Mouse (Mus musculus) forebrain, embryonic 11.5 days (tissue): Measurements from ENCODE around the gene Shroom2. TPM values are rescaled to one million over a fixed set of nuclear protein-coding genes. Genes with fewer than 3 reads are reported as not detected.

Source experiments
- ATAC-seq: fragments of 200-750 bp; cut with Nextera tagmentation; replicated peaks from 2 replicates; pipeline ENCODE4 v1.8.0; 2017; ENCODE audit warnings: moderate TSS enrichment; ENCODE audit not compliant: low FRiP score
- DNase-seq: peaks from one replicate; pipeline ENCODE4 v3.0.0-alpha.2; 2017; ENCODE audit warnings: low spot score
- H3K27ac ChIP-seq: fragments of 300-500 bp; sonication (generic); 2 replicates; pipeline ENCODE4 v1.5.1; 2014; ENCODE audit warnings: low read depth, low read length
- H3K27me3 ChIP-seq: fragments of 300-500 bp; sonication (generic); 2 replicates; pipeline ENCODE4 v1.6.1; 2014; ENCODE audit warnings: mild to moderate bottlenecking, low read length, mixed read lengths; ENCODE audit not compliant: control insufficient read depth, insufficient read depth
- H3K36me3 ChIP-seq: fragments of 300-500 bp; sonication (generic); 2 replicates; pipeline ENCODE4 v1.6.1; 2014; ENCODE audit warnings: mild to moderate bottlenecking, low read length, moderate library complexity, mixed read lengths; ENCODE audit not compliant: control insufficient read depth, insufficient read depth
- H3K4me1 ChIP-seq: fragments of 300-500 bp; sonication (generic); replicated peaks from 2 replicates; pipeline ENCODE4 v1.6.1; 2014; ENCODE audit warnings: low read length, mixed read lengths; ENCODE audit not compliant: control insufficient read depth, insufficient read depth
- H3K4me2 ChIP-seq: fragments of 300-500 bp; sonication (generic); 2 replicates; pipeline ENCODE4 v1.6.1; 2014; ENCODE audit warnings: low read depth, mild to moderate bottlenecking, low read length, moderate library complexity, mixed read lengths; ENCODE audit not compliant: severe bottlenecking
- H3K4me3 ChIP-seq: fragments of 300-500 bp; sonication (generic); 2 replicates; pipeline ENCODE4 v1.5.1; 2014; ENCODE audit warnings: low read depth, low read length
- H3K9ac ChIP-seq: fragments of 300-500 bp; sonication (generic); 2 replicates; pipeline ENCODE4 v1.6.1; 2014; ENCODE audit warnings: low read length
- H3K9me3 ChIP-seq: fragments of 300-500 bp; sonication (generic); 2 replicates; pipeline ENCODE4 v1.6.1; 2016; ENCODE audit warnings: low read length, mixed read lengths; ENCODE audit not compliant: control insufficient read depth
- WGBS: fragments of 180-500 bp; shearing (Covaris S2); extraction: QIAGEN DNeasy Blood & Tissue Kit; methylation state at CpG from one replicate; pipeline ENCODE4 v1.1.7; 2014; 5-methylcytosine and 5-hydroxymethylcytosine counted together
- polyA plus RNA-seq: library from polyadenylated mRNA; unstranded; fragments of >200 nt; fragmentation: Nextera tagmentation; extraction: Ambion mirVana; gene quantifications from 2 replicates; pipeline ENCODE4 v1.2.1, GENCODE M21; 2014

Shroom2 gene
- polyA plus RNA-seq, 1 experiment from 2014 or later, result 12.3 TPM

DNA sequence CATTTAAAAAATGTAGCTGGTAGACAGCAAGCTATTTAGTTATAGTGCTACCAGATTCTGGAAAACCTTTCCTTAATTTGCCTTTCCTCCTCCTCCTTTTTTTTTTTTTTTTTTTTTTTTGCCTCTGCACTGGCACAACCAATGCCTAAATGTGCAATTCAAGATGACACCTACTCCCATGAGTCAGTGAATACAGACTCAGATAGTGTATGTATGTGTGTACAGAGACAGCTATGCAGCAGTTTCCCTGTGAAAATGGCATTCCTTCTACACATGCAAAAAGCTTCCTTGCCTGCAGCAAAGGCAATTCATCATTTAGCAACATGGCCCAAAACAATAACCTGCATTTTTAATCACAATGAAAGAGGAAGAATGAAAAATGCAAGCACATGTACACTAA, 126.1 kb downstream of the Shroom2 start:
- Histone ChIP-seq H3K36me3 (no peaks in the 10 kb centered on the region), H3K4me1 (peaks cover 3% of the 10 kb centered on the region; the same call in 1 of the 2 replicates), H3K27ac (no peak overlapping the region), H3K4me2 (no peak overlapping the region), H3K4me3 (no peak overlapping the region), H3K9ac (no peak overlapping the region), H3K27me3 (peaks cover 10% of the 10 kb centered on the region; the same call in 1 of the 2 replicates), H3K9me3 (no peaks in the 10 kb centered on the region)
- ATAC-seq (no peak), DNase-seq (no peak)

DNA sequence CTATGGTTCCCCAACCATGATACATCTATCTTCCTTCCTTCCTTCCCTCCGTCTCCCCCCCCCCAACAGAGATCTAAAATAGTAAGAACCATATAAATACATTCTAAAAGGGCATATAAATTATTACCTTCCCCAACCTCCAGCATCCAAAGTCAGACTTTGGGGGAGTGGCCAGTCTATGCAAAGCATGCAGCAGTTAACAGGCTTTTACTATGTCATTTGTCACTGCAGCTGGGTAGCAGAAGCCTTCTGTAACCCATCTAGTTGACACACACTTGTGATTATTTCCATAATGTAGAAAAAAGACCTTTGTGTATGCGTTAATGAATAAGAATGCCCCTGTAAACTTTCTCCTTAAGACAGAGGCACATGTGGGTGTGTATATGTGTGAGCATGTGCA, 126.6 kb downstream of the Shroom2 start:
- no peak overlapping the region for H3K27ac ChIP-seq
- peaks cover 3% of the 10 kb centered on the region; the same call in 1 of the 2 replicates for H3K4me1 ChIP-seq
- H3K27me3 ChIP-seq, result peaks cover 7% of the 10 kb centered on the region; the same call in 1 of the 2 replicates
- H3K4me3 ChIP-seq, result no peak overlapping the region
- H3K4me2 ChIP-seq, result no peak overlapping the region
- ATAC-seq (no peak), DNase-seq (no peak)
- no peaks in the 10 kb centered on the region for H3K9me3 ChIP-seq
- WGBS, result 76% methylated on average over 2 of the region's 2 CpGs
- H3K9ac ChIP-seq, result no peak overlapping the region
- no peaks in the 10 kb centered on the region for H3K36me3 ChIP-seq

DNA sequence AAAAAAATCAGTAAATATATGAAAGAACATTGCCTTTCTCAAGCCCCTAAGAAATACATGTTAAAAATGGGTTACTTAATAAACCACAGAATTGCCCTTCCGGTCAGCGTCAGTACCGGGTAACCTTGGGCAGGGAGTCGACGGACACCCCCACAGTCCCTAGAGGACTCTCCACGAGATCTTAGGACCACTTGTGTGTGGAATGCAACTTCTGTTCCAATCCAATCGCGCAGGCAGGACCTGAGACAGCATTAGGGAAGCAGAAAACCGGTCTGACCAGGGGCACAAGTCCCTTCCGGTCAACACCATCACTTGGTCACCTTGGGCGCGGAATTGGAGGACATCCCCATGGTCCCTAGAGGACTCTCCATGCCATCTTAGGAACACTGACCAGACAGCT, 133.9 kb downstream of the Shroom2 start:
- Histone ChIP-seq H3K9ac (no peak overlapping the region), H3K27ac (no peak overlapping the region), H3K27me3 (no peaks in the 10 kb centered on the region; the same call in 1 of the 2 replicates), H3K4me3 (no peak overlapping the region), H3K4me1 (no peaks in the 10 kb centered on the region), H3K9me3 (no peaks in the 10 kb centered on the region), H3K36me3 (no peaks in the 10 kb centered on the region), H3K4me2 (no peak overlapping the region)
- no peak for ATAC-seq
- DNase-seq, result no peak
- WGBS, result 89% methylated on average over 12 of the region's 12 CpGs

DNA sequence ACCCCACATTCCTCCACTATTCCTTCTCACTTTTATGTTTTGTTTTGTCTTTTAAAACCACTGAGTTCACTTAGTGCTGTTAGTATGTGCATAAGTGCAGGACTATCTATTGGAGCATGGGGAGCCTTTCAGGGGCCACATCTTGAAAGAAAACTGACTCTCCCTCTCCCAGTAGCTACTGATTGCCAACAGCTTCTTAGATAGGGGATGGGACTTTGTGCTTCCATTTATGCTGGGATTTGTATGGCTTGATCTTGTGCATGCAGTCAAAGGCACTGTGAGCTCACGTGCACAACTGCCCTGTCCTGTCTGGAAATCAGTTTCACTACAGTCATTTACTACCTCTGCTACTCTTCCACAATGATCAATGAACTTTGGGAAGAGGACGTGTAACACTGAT, 147.9 kb downstream of the Shroom2 start:
- H3K4me2 ChIP-seq, result no peak overlapping the region
- no peaks in the 10 kb centered on the region for H3K9me3 ChIP-seq
- peaks cover 2% of the 10 kb centered on the region for H3K27me3 ChIP-seq
- no peak overlapping the region for H3K4me3 ChIP-seq
- no peak overlapping the region for H3K27ac ChIP-seq
- no peaks in the 10 kb centered on the region for H3K36me3 ChIP-seq
- 79% methylated on average over 2 of the region's 2 CpGs for WGBS
- ATAC-seq, result no peak
- no peaks in the 10 kb centered on the region for H3K4me1 ChIP-seq
- DNase-seq, result no peak
- H3K9ac ChIP-seq, result no peak overlapping the region

DNA sequence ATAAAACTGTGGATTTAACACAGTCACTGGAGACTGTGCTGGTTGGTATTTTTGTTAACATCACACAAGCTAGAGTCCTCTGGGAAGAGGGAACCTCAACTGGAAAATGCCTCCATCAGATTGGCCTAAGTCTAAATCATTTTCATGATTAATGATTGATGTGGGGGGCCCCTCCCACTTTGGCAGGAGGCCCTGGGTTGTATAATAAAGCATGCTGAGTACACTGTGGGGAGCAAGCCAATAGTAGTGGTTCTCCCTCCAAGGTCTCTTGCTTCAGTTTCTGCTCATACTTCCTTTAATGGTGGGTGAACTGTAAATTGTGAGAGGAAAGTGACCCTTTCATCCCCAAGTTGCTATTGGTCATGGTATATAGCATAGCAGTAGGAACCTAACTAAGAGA, 148.3 kb downstream of the Shroom2 start:
- Histone ChIP-seq H3K9ac (no peak overlapping the region), H3K9me3 (no peaks in the 10 kb centered on the region), H3K27ac (no peak overlapping the region), H3K4me2 (no peak overlapping the region), H3K36me3 (no peaks in the 10 kb centered on the region), H3K27me3 (peaks cover 2% of the 10 kb centered on the region), H3K4me1 (no peaks in the 10 kb centered on the region), H3K4me3 (no peak overlapping the region)
- DNase-seq, result no peak
- no peak for ATAC-seq

DNA sequence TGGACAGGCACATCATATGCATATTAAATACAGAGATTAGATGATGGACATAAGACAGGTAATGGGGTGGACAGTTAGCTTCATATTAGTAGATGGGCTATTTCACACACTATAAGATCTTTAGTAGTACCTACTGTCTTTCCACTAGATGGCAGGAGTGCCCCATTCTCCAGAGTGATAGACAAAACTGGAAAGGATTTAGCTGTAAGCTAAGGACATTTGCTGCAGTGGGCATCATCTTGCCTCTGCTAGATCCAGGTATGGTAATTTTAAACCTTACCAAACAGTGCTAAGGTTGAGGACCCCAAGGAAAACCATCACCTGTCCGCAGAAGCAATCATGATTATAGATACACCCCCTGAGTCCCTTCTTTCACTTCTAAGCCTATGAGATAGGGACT, 150.8 kb downstream of the Shroom2 start:
- Histone ChIP-seq H3K9ac (no peak overlapping the region), H3K4me3 (no peak overlapping the region), H3K27ac (no peak overlapping the region), H3K4me2 (no peak overlapping the region), H3K36me3 (no peaks in the 10 kb centered on the region), H3K4me1 (no peaks in the 10 kb centered on the region), H3K9me3 (no peaks in the 10 kb centered on the region), H3K27me3 (no peaks in the 10 kb centered on the region; the same call in 1 of the 2 replicates)
- WGBS, result 81% methylated on average over 1 of the region's 1 CpGs
- ATAC-seq, result 0 out of 2 replicates have a peak, but pooled peaks have one; percentile 27
- peak; percentile 51 for DNase-seq

DNA sequence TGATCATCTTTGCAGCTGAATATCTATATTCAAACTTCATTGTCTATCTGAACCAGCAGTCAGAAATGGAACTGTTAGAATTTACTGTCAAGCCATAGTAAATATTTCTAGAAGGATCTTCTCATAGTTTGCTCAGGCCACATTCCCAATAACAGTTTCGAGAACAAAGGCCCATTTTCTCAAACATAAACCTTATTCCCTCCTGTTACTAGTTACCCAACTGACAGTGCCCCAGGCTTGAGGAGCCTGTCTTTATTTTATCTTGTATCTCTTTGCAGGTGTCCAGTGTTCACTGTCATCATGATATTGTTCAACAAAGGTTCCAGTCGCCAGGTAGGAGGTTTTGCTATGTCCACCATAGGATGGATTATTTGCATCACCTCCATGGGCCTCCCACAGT, 206.2 kb downstream of the Shroom2 start, which contains the start of gene Cldn34a:
TSS of gene Cldn34a (plus strand) at position 301 of the 400 bp plus-strand sequence.
- ATAC-seq, result no peak
- H3K9me3 ChIP-seq, result no peaks in the 10 kb centered on the region
- no peak within 1 kb of the TSS for H3K9ac ChIP-seq
- WGBS, result 78% methylated on average over 2 of the region's 2 CpGs
- H3K27me3 ChIP-seq, result peaks cover 2% of the 10 kb centered on the region; the same call in 1 of the 2 replicates
- H3K36me3 ChIP-seq, result no peaks in the 10 kb centered on the region
- DNase-seq, result no peak
- no peak within 1 kb of the TSS for H3K4me3 ChIP-seq
- no peaks in the 10 kb centered on the region for H3K4me1 ChIP-seq
- no peak within 1 kb of the TSS for H3K27ac ChIP-seq
- H3K4me2 ChIP-seq, result no peak within 1 kb of the TSS

Other genes with a start within 250 kb of the Shroom2 start
- gene Cldn34a, start 206.1 kb downstream of the Shroom2 start, polyA plus RNA-seq, result not detected in 2 replicates
- 0.12 and 0.35 TPM in 2 replicates for gene Gpr143, start 12.5 kb upstream of the Shroom2 start, polyA plus RNA-seq
- gene Usp51, start 237.0 kb upstream of the Shroom2 start, polyA plus RNA-seq, result 6.4 and 8.2 TPM in 2 replicates